Mouse (Mus musculus) spleen, adult 2 months (tissue): Measurements from ENCODE around the gene 1700028K03Rik.

Source experiments
- CTCF ChIP-seq: fragments of 200-500 bp; IDR thresholded peaks from 2 replicates; pipeline ENCODE4 v1.5.1; 2011; ENCODE audit warnings: mild to moderate bottlenecking, inconsistent platforms; ENCODE audit not compliant: insufficient read depth, insufficient read length, insufficient replicate concordance; ENCODE audit errors: extremely low read depth
- POLR2A ChIP-seq: fragments of 200-500 bp; IDR thresholded peaks from 2 replicates; pipeline ENCODE4 v1.6.1; 2011; ENCODE audit warnings: low read depth, low read length, inconsistent platforms

DNA sequence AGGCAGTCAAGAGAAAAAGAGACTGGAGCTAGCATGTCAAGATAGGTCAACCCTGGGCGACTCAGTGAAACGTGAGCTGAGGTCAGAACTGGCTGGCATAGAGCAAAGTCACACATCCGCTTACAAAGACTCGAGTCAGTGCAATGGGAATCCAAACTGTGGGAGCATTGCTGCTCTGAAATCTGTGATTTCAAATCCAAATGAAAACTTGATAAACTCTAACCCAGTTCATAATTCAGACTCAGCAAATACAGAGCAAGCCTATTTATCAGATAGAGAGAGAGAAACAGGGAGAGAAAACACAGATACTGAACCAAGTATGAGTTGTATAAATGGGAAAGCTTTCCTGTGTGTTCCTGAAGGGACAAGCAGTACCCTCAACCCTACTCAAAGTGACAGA lies 27.2 kb upstream of the 1700028K03Rik start, which contains the start of gene Gm42669:
- TF ChIP-seq POLR2A, result no peak
- no peak for TF ChIP-seq CTCF
